Mouse (Mus musculus) lung, postnatal 0 days (tissue): ENCODE measurements at regions not wholly inside any gene's neighbourhood (a gene's known extent, or its start where the extent isn't known, plus 50 kb on each side); places are given as distances from the start of the nearest gene placed in this dataset.

Experiments
- ATAC-seq: fragments of 200-750 bp; cut with Nextera tagmentation; 2 replicates; pipeline ENCODE4 v1.8.0; 2017; ENCODE audit warnings: moderate library complexity
- DNase-seq: peaks from one replicate; pipeline ENCODE4 v3.0.0-alpha.2; 2016; ENCODE audit warnings: low spot score
- H3K27ac ChIP-seq: fragments of 300-500 bp; sonication (generic); 2 replicates; pipeline ENCODE4 v1.5.1; 2014; ENCODE audit warnings: antibody characterized with exemption, mild to moderate bottlenecking, low read length, mixed read lengths
- H3K27me3 ChIP-seq: fragments of 300-500 bp; sonication (generic); replicated peaks from 2 replicates; pipeline ENCODE4 v1.6.1; 2014; ENCODE audit warnings: low read length, mixed read lengths; ENCODE audit not compliant: insufficient read depth
- H3K36me3 ChIP-seq: fragments of 300-500 bp; sonication (generic); 2 replicates; pipeline ENCODE4 v1.6.1; 2014; ENCODE audit warnings: low read length, mixed read lengths; ENCODE audit not compliant: insufficient read depth
- H3K4me1 ChIP-seq: fragments of 300-500 bp; sonication (generic); 2 replicates; pipeline ENCODE4 v1.6.1; 2014; ENCODE audit warnings: antibody characterized with exemption, low read depth, low read length, mixed read lengths; ENCODE audit not compliant: insufficient read depth
- H3K4me2 ChIP-seq: fragments of 300-500 bp; sonication (generic); replicated peaks from 2 replicates; pipeline ENCODE4 v1.6.1; 2014; ENCODE audit warnings: low read depth, mild to moderate bottlenecking, low read length, moderate library complexity, mixed read lengths
- H3K4me3 ChIP-seq: fragments of 300-500 bp; sonication (generic); 2 replicates; pipeline ENCODE4 v1.5.1; 2014; ENCODE audit warnings: low read depth, low read length
- H3K9ac ChIP-seq: fragments of 300-500 bp; sonication (generic); replicated peaks from 2 replicates; pipeline ENCODE4 v1.6.1; 2014; ENCODE audit warnings: low read depth, mild to moderate bottlenecking
- H3K9me3 ChIP-seq: fragments of 300-500 bp; sonication (generic); 2 replicates; pipeline ENCODE4 v1.6.1; 2016; ENCODE audit warnings: low read length, mixed read lengths
- CTCF ChIP-seq: IDR thresholded peaks from 2 replicates; pipeline ENCODE4 v1.5.1; 2016; ENCODE audit warnings: antibody characterized with exemption, mild to moderate bottlenecking
- EP300 ChIP-seq: IDR thresholded peaks from 2 replicates; pipeline ENCODE4 v1.6.1; 2016; ENCODE audit warnings: antibody characterized with exemption, mild to moderate bottlenecking, control low read depth
- WGBS: fragments of 180-500 bp; shearing (Covaris S2); extraction: QIAGEN DNeasy Blood & Tissue Kit; methylation state at CpG from one replicate; pipeline ENCODE4 v1.1.7; 2014; 5-methylcytosine and 5-hydroxymethylcytosine counted together

DNA sequence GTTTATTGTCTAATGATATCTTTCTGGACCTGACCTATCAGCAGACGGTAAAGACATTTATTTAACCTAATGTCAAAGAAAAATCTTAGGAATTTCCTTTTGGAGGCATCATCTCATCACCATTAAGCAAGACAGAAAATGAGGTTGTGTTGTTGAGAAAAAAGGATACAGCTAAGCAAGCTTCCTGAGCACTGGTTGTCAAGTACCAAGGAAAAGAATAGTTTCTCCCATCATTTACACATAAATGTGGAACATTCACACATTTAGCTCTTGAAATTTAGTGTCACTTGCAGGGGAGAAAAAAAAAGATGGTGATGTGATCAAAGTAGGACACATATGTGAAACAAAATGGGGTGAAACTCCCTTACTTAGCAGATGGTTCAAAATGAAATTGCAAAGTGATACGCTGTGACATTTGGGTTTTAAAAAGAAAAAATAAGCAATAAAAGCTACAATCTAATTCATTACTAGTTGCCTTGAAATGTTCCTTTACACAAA is 157.7 kb upstream of the 1700009N14Rik start:
- no peak overlapping the region for H3K9ac ChIP-seq
- no peak overlapping the region for H3K27ac ChIP-seq
- WGBS = 57% methylated on average over 2 of the region's 2 CpGs
- no peak overlapping the region for H3K4me2 ChIP-seq
- TF ChIP-seq EP300 (no peak), CTCF (no peak)
- no peaks in the 10 kb centered on the region for H3K36me3 ChIP-seq
- no peak for DNase-seq
- H3K4me1 ChIP-seq = no peaks in the 10 kb centered on the region
- H3K27me3 ChIP-seq = no peaks in the 10 kb centered on the region
- no peak for ATAC-seq
- H3K9me3 ChIP-seq = no peaks in the 10 kb centered on the region
- H3K4me3 ChIP-seq = no peak overlapping the region

DNA sequence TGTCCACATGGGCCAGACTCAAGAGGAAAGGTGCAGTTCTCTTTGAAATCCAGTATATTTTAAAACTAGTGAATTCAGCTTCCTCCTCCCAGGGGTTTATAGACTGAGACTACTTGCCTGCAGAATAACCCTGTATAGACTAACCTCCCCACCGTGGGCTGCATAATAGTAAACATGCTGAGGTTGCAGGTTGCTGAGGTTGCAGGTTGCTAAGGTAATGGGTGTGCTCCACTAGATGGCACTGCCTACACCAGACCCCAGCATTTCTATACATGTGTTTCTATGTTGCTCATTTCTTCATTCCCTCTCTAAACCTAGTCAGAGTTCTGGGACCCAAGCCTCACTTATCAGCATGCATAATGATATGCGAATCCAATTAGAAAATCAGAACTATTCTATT is 140.0 kb upstream of the 1700009N14Rik start:
- TF ChIP-seq CTCF = no peak
- TF ChIP-seq EP300 = no peak
- Histone ChIP-seq H3K36me3 (no peaks in the 10 kb centered on the region), H3K27ac (no peak overlapping the region), H3K27me3 (no peaks in the 10 kb centered on the region), H3K4me1 (no peaks in the 10 kb centered on the region), H3K9me3 (no peaks in the 10 kb centered on the region), H3K4me2 (no peak overlapping the region), H3K9ac (no peak overlapping the region), H3K4me3 (no peak overlapping the region)
- DNase-seq (no peak), ATAC-seq (no peak)
- 37% methylated on average over 2 of the region's 2 CpGs for WGBS

DNA sequence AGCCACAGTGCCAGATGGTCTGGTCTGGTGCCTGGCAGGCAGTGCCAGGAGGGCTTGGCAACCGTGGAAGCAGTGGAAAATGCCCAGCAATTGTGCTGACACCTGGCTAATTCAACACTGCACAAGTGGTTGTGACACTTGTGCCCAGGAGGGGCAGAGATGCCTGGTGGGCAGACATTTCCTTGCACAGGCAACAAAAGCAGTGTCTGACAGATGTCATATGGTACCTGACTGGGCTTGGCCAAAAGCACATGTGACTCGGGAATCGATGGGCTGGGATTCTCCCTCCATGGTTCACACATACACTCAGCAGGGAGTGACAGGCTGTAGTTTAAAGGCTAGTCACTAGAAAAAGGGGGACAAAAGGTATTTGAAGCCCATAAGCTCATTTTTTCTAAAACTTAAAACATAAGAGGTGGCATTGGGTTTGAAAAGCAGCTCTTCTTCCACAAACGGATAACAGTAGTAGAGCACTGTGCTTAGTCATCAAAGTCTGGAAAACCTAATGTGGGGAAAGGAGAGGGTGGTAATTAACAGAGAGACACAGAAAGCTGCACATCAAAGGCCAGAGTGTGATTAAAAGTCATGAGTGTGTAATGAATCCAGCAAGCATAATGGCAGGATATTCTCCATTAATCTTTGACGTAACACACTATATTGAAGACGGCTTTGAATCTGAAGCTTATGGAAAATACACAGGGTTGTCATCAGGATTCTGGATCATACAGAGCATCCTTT is 105.5 kb upstream of the 1700009N14Rik start:
- no peak for TF ChIP-seq EP300
- no peak for TF ChIP-seq CTCF
- DNase-seq (no peak), ATAC-seq (no peak)
- no peak overlapping the region for H3K4me2 ChIP-seq
- no peaks in the 10 kb centered on the region for H3K4me1 ChIP-seq
- no peak overlapping the region for H3K9ac ChIP-seq
- H3K36me3 ChIP-seq = no peaks in the 10 kb centered on the region
- 74% methylated on average over 6 of the region's 6 CpGs for WGBS
- H3K27ac ChIP-seq = no peak overlapping the region
- H3K4me3 ChIP-seq = no peak overlapping the region
- no peaks in the 10 kb centered on the region for H3K27me3 ChIP-seq
- no peaks in the 10 kb centered on the region for H3K9me3 ChIP-seq

DNA sequence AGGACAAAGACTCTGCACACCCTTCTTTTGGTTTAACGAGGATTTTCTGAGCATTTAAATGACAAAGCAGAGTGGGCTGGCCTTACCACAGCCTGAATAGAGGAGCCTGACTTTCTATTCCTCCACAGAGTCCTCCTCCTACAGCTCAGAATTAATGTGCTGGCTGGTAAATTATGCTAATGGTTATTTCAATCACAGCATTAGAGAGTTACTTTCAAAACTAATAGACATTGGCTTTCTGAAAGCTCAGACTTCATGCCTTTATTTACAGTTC is 105.0 kb upstream of the 1700009N14Rik start:
- WGBS = 41% methylated on average over 1 of the region's 1 CpGs

DNA sequence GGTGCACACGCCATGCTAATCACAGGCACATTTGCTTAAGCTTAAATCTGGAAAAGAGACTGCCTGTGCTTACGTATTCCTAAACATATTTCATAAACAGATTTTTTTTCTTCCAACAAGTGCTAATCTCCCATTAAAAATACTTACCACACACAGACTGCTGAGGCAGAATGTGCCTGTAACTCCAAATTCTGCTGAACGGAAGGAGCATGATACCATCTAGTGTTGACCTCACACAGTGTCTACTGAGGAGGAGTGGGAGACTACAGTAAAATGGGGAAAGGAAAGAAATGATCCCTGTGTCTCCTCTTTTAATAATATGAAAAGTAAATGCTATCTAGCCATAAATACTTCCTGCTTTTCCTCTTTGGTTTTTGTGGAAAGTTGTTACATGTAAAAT is 81.9 kb upstream of the 1700009N14Rik start:
- WGBS = 57% methylated on average over 3 of the region's 3 CpGs
- Histone ChIP-seq H3K9me3 (no peaks in the 10 kb centered on the region), H3K27ac (no peak overlapping the region), H3K4me1 (no peaks in the 10 kb centered on the region), H3K36me3 (no peaks in the 10 kb centered on the region), H3K4me2 (no peak overlapping the region), H3K9ac (no peak overlapping the region), H3K27me3 (no peaks in the 10 kb centered on the region), H3K4me3 (no peak overlapping the region)
- TF ChIP-seq EP300 (no peak), CTCF (no peak)
- no peak for ATAC-seq
- DNase-seq = no peak

More for the DNA sequence above, 105.0 kb upstream of the 1700009N14Rik start:
- Histone ChIP-seq H3K4me3 (no peak overlapping the region), H3K27ac (no peak overlapping the region), H3K9ac (no peak overlapping the region), H3K36me3 (no peaks in the 10 kb centered on the region), H3K4me1 (no peaks in the 10 kb centered on the region), H3K4me2 (no peak overlapping the region), H3K27me3 (no peaks in the 10 kb centered on the region), H3K9me3 (no peaks in the 10 kb centered on the region)
- no peak for DNase-seq
- no peak for ATAC-seq
- TF ChIP-seq EP300 (no peak), CTCF (no peak)

DNA sequence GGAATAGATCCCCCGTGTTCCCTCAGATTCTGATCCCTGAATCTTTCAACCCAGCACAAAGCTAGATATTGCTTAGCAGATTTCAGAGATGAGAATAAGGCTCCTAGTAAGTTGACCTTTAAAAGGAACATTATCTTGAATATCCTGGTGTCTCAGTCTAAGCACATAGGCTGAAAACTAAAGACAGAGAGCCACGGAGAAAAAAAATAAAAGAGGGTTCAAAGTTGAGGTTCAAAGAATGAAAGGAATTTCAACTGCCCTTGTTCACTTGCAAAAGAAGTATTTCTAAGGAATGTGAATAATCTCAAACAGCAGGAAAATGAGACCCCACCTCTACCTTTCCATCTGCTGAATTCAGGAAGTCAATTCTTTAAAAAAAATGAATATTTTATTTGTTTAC is 69.3 kb upstream of the 1700009N14Rik start:
- Histone ChIP-seq H3K4me2 (no peak overlapping the region), H3K9me3 (no peaks in the 10 kb centered on the region), H3K4me3 (no peak overlapping the region), H3K27me3 (no peaks in the 10 kb centered on the region), H3K4me1 (no peaks in the 10 kb centered on the region), H3K9ac (no peak overlapping the region), H3K36me3 (no peaks in the 10 kb centered on the region), H3K27ac (no peak overlapping the region)
- no peak for DNase-seq
- WGBS = 47% methylated on average over 2 of the region's 2 CpGs
- no peak for TF ChIP-seq CTCF
- no peak for TF ChIP-seq EP300
- no peak for ATAC-seq

DNA sequence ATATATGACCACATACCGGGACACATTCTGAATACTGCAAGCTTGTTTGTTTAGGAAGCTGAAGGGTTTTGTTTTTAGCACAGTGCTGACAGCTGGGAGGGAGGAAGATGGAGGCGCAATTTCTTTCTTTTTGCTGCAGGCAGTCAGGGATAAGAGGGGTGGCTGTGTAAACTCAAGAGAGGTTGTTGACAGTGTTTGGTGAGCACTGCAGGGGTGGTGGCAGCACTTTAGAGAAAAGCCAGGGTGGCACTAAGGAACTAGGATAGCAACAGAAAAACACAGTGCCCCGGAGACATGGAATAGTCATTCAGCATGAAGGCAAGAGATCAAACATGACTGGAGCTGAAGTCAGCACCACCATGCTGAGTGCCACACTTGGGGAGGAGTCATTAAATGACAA is 51.9 kb upstream of the 1700009N14Rik start:
- Histone ChIP-seq H3K9me3 (no peaks in the 10 kb centered on the region; the same call in 1 of the 2 replicates), H3K9ac (no peak overlapping the region), H3K27me3 (no peaks in the 10 kb centered on the region), H3K27ac (no peak overlapping the region), H3K36me3 (no peaks in the 10 kb centered on the region), H3K4me2 (no peak overlapping the region), H3K4me1 (no peaks in the 10 kb centered on the region), H3K4me3 (no peak overlapping the region)
- WGBS = 24% methylated on average over 3 of the region's 3 CpGs
- TF ChIP-seq CTCF (no peak), EP300 (no peak)
- DNase-seq (peak; percentile 7), ATAC-seq (peak; percentile 44)
